Mouse (Mus musculus) intestine, embryonic 16.5 days (tissue): Measurements from ENCODE around the gene Dnlz. TPM values are rescaled to one million over a fixed set of nuclear protein-coding genes. Genes with fewer than 3 reads are reported as not detected.

ENCODE experiments used
- ATAC-seq: fragments of 200-750 bp; cut with Nextera tagmentation; 2 replicates; pipeline ENCODE4 v1.8.0; 2017; ENCODE audit warnings: moderate TSS enrichment, moderate library complexity
- H3K27ac ChIP-seq: fragments of 300-500 bp; sonication (generic); 2 replicates; pipeline ENCODE4 v1.5.1; 2014; ENCODE audit warnings: mild to moderate bottlenecking, low read length
- H3K27me3 ChIP-seq: fragments of 300-500 bp; sonication (generic); replicated peaks from 2 replicates; pipeline ENCODE4 v1.6.1; 2014; ENCODE audit warnings: low read length, control low read depth, mixed read lengths; ENCODE audit not compliant: control insufficient read depth, insufficient read depth
- H3K36me3 ChIP-seq: fragments of 300-500 bp; sonication (generic); 2 replicates; pipeline ENCODE4 v1.6.1; 2014; ENCODE audit warnings: low read length, control low read depth; ENCODE audit not compliant: control insufficient read depth, insufficient read depth
- H3K4me1 ChIP-seq: fragments of 300-500 bp; sonication (generic); 2 replicates; pipeline ENCODE4 v1.6.1; 2014; ENCODE audit warnings: low read length, control low read depth, mixed read lengths; ENCODE audit not compliant: control insufficient read depth, insufficient read depth
- H3K4me2 ChIP-seq: fragments of 300-500 bp; sonication (generic); 2 replicates; pipeline ENCODE4 v1.6.1; 2014; ENCODE audit warnings: low read depth, low read length, control low read depth
- H3K4me3 ChIP-seq: fragments of 300-500 bp; sonication (generic); 2 replicates; pipeline ENCODE4 v1.5.1; 2014; ENCODE audit warnings: mild to moderate bottlenecking, low read length
- H3K9ac ChIP-seq: fragments of 300-500 bp; sonication (generic); 2 replicates; pipeline ENCODE4 v1.6.1; 2014; ENCODE audit warnings: low read depth, low read length
- H3K9me3 ChIP-seq: fragments of 300-500 bp; sonication (generic); 2 replicates; pipeline ENCODE4 v1.6.1; 2016; ENCODE audit warnings: low read length, control low read depth; ENCODE audit not compliant: control insufficient read depth
- WGBS: fragments of 180-500 bp; shearing (Covaris S2); extraction: QIAGEN DNeasy Blood & Tissue Kit; methylation state at CpG from one replicate; pipeline ENCODE4 v1.1.7; 2014; 5-methylcytosine and 5-hydroxymethylcytosine counted together
- polyA plus RNA-seq: library from polyadenylated mRNA; unstranded; fragments of >200 nt; fragmentation: Nextera tagmentation; extraction: Ambion mirVana; gene quantifications from 2 replicates; pipeline ENCODE4 v1.2.1, GENCODE M21; 2015

Gene Dnlz
- polyA plus RNA-seq, 1 experiment from 2014 or later, result 24.1 TPM

DNA sequence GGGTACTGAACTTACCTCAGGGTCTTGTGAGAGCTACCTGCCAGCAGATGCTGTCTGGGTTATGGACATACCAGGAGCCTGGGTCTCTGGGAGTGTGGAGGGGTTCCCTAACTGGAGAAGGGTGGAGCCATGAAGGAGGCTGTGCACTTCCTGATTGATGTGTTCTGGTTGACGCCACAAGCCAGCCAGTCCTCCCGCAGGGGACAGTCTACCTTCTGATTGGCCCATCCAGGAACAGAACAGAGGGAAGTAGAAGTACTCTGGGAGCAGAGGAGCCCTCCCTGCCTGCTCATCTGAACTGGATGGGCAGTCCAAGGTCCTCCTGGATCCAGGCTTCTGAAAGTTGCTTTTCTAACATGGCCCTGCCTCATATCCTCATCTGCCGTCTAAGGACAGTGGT, 8.9 kb upstream of the Dnlz start, which contains the start of gene Card9:
Gene Card9, minus strand, starts transcription at position 147 of the 400 bp plus-strand sequence.
- Histone ChIP-seq H3K9ac (peak within 1 kb of the TSS; percentile 8; the same call in 1 of the 2 replicates), H3K27ac (no peak within 1 kb of the TSS), H3K4me3 (no peak within 1 kb of the TSS), H3K36me3 (peaks cover 15% of the 10 kb centered on the region; the same call in 1 of the 2 replicates), H3K9me3 (no peaks in the 10 kb centered on the region), H3K4me2 (no peak within 1 kb of the TSS), H3K27me3 (no peaks in the 10 kb centered on the region), H3K4me1 (peaks cover 2% of the 10 kb centered on the region; the same call in 1 of the 2 replicates)
- no peak for ATAC-seq
- 37% methylated on average over 3 of the region's 3 CpGs for WGBS

DNA sequence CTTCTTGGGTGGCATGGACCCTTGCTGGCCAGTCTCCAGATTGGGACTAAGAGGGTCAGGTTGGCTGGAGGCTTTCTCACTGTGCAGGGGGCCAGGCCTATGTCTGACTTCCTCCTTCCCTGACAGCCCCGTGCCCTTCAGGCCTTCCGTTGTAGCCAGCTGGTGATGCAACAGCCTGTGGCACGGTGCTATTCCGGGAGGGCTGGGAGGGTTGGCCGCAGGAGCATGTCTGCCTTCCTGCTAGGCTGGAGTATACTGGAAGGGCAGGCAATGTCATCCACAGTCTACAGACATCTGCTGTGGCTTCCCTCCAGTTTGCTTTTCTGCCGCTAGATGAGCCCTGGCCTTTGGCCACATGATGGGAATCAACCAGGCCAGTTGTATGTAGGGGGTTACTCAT, 8.1 kb upstream of the Dnlz start:
- Histone ChIP-seq H3K27ac (no peak overlapping the region), H3K9me3 (no peaks in the 10 kb centered on the region), H3K27me3 (no peaks in the 10 kb centered on the region), H3K9ac (no peak overlapping the region), H3K4me2 (no peak overlapping the region), H3K36me3 (peaks cover 11% of the 10 kb centered on the region; the same call in 1 of the 2 replicates), H3K4me1 (peaks cover 2% of the 10 kb centered on the region; the same call in 1 of the 2 replicates), H3K4me3 (no peak overlapping the region)
- WGBS, result 92% methylated on average over 6 of the region's 6 CpGs
- ATAC-seq, result no peak

DNA sequence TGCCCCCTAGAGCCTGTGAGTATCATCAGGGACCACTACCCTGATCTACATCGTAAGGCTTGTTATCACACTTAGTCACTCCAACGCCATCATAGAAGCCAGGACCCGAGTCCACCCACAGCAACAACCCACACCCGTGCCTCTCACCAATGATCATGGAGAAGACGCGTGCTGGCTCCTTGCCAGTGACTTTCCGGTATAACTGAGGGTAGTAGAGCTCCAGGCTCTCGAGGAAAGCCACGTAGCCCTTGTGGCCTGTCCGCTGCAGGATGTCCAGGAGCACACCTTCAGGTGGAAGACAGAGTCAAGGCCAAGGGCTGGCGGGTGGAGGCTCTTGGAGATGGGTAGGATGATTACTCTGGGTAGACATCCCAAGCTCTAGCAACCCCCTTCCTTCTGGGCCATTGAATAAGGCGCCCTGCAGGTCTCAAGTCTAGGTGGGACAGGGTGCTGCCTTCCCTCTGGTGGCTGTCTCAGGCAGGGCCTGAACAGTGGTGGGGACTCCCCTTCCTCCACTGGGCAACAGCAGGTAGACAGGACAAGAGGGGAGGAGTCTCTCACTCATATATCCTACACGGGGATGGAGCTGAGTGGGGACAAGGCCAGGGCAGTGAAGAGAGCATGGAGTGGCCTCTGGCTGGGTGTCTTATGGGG, 6.9 kb upstream of the Dnlz start:
- Histone ChIP-seq H3K4me3 (no peak overlapping the region), H3K9ac (no peak overlapping the region), H3K4me1 (no peaks in the 10 kb centered on the region), H3K27ac (no peak overlapping the region), H3K36me3 (0 out of 2 replicates have a peak, but pooled peaks cover 5% of the 10 kb centered on the region), H3K4me2 (no peak overlapping the region), H3K27me3 (no peaks in the 10 kb centered on the region), H3K9me3 (no peaks in the 10 kb centered on the region)
- WGBS, result 89% methylated on average over 13 of the region's 13 CpGs
- ATAC-seq, result no peak

DNA sequence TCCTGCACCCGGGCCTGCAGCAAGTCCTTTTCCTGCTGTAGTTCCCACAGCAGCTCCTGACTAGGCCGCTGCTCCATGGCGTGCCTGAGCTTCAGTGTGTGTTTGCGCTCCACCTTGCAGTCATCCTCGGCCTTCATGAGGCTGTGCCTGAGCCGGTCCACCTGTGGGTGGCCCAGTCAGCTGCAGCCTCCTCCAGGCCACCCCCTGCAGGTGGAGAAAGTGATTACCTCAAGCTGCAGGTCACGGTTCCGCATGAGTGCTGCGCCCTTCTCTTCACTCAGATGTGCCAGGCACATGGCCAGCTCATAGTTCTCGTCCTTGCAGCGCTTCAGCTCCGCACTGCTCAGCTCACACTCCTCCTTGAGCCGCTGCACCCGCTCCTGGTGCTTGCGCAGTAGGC, 5.6 kb upstream of the Dnlz start:
- no peaks in the 10 kb centered on the region for H3K9me3 ChIP-seq
- H3K27me3 ChIP-seq, result no peaks in the 10 kb centered on the region
- no peak overlapping the region for H3K4me2 ChIP-seq
- ATAC-seq, result no peak
- H3K4me1 ChIP-seq, result peaks cover 5% of the 10 kb centered on the region
- H3K36me3 ChIP-seq, result no peaks in the 10 kb centered on the region
- no peak overlapping the region for H3K4me3 ChIP-seq
- H3K27ac ChIP-seq, result no peak overlapping the region
- 45% methylated on average over 15 of the region's 15 CpGs for WGBS
- H3K9ac ChIP-seq, result no peak overlapping the region

DNA sequence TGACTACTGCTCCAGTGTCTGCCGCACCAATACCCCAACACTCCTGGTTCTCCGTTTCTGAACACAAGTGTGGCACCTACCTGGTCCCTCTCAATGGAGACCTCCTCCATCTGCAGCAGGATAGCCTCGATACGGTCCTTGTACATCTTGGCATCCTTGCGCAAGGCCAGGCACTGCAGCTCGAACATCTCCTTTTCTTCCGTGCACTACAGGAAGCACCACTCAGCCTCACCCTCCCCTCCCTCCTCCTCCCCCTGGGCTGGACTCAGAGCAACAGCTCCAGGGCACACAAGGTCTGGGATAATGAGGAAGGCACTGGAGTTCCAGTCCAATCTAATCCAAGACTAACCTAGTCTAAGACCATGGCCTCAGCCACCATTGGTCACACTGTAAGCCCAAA, 4.8 kb upstream of the Dnlz start:
- Histone ChIP-seq H3K4me3 (no peak overlapping the region), H3K36me3 (no peaks in the 10 kb centered on the region), H3K9ac (no peak overlapping the region), H3K27me3 (no peaks in the 10 kb centered on the region), H3K4me1 (peaks cover 6% of the 10 kb centered on the region), H3K27ac (no peak overlapping the region), H3K4me2 (no peak overlapping the region), H3K9me3 (no peaks in the 10 kb centered on the region)
- ATAC-seq, result no peak
- WGBS, result 74% methylated on average over 7 of the region's 7 CpGs

DNA sequence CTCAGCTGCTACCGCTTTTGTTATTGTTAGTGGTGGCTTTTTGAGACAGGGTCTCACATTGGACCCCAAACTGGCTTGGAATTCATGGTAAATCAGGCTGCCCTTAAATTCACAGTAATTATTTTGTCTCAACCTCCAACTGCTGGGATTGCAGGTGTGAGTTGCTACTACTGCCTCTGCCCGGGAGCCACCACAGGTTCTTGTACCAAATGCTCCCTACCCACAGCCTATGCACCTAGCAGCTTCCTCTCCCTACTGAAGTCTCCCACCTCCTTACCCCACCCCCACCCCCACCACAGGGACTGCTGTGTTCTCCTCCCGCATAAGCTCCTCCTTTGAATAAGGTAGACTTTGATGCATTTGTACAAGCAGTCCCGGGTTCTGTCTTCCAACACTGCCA, 4.3 kb upstream of the Dnlz start:
- H3K4me2 ChIP-seq, result no peak overlapping the region
- WGBS, result 83% methylated on average over 4 of the region's 4 CpGs
- no peak for ATAC-seq

DNA sequence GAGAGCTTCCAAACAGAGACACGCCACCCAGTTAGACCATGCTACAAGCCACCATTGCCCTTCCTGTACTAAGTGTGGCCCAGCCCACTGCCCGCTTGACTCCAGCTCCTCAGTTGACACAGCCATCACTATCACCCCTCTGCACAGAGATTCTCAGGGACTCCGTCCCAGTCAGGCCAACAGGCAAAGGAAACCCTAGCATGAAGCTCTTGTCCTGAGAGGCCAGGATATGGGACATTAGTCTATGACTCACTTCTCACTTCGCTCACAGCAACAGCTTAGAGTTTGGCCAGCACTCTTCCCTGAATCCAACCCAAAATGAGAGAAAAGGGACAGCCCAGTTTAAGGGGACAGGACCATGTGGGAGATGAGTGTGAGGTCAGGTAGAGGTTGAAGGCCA, 2.5 kb upstream of the Dnlz start:
- 93% methylated on average over 4 of the region's 4 CpGs for WGBS
- Histone ChIP-seq H3K27ac (no peak overlapping the region), H3K9me3 (no peaks in the 10 kb centered on the region), H3K27me3 (no peaks in the 10 kb centered on the region), H3K4me2 (no peak overlapping the region), H3K4me3 (no peak overlapping the region), H3K4me1 (peaks cover 11% of the 10 kb centered on the region), H3K36me3 (no peaks in the 10 kb centered on the region), H3K9ac (no peak overlapping the region)
- no peak for ATAC-seq

More for the DNA sequence above, 4.3 kb upstream of the Dnlz start:
- Histone ChIP-seq H3K27me3 (no peaks in the 10 kb centered on the region), H3K4me3 (no peak overlapping the region), H3K4me1 (peaks cover 7% of the 10 kb centered on the region), H3K36me3 (no peaks in the 10 kb centered on the region), H3K9me3 (no peaks in the 10 kb centered on the region), H3K27ac (no peak overlapping the region), H3K9ac (no peak overlapping the region)

DNA sequence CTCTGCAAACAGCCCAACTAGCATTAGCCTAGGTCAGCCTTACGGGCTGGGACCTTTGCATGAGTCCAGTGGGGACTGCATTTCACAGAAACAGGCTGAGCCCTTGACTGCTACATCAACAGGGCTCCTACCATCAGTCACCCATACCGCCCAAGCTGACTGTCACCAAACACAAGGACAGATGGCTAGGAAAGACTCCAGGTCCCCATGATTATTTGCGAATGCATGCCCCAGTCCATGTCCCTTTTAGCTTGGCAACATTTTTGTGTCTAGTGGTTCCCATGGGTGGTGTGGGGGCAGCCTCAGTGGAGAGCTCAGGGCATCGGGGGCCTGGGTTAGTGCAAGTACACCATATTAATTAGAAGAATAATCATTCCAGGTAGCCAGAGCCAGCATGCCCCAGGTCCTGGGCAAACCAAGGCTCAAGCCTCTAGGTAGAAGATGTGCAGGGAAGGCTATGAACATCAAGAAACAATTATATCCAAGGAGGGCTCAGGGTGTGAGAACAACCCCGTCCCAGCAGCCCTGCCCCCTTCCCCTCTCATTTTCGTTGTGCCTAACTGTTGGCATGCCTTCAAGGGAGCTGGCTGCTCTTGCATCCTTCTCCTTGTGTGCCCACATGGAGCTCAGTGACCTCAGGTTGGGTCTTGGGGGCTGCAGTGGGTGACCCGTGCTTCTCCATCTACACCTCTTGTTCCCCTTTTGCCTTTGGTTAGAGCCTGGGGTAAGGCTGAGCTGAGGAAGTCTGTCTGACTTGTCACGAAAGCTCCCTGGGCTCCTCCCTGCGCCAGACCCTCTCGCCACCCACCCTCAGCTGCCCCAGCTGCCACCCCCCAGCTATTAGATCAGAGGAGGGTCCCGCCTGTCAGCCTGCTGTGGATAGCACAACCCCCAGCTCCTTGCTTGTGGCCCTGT, 1.4 kb upstream of the Dnlz start:
- H3K9me3 ChIP-seq, result no peaks in the 10 kb centered on the region
- peak overlapping the region; percentile 97 for H3K9ac ChIP-seq
- peak overlapping the region; percentile 83 for H3K4me3 ChIP-seq
- H3K36me3 ChIP-seq, result no peaks in the 10 kb centered on the region
- no peaks in the 10 kb centered on the region for H3K27me3 ChIP-seq
- H3K27ac ChIP-seq, result no peak overlapping the region
- 89% methylated on average over 11 of the region's 11 CpGs for WGBS
- H3K4me1 ChIP-seq, result peaks cover 15% of the 10 kb centered on the region
- H3K4me2 ChIP-seq, result peak overlapping the region; percentile 98
- ATAC-seq, result no peak

DNA sequence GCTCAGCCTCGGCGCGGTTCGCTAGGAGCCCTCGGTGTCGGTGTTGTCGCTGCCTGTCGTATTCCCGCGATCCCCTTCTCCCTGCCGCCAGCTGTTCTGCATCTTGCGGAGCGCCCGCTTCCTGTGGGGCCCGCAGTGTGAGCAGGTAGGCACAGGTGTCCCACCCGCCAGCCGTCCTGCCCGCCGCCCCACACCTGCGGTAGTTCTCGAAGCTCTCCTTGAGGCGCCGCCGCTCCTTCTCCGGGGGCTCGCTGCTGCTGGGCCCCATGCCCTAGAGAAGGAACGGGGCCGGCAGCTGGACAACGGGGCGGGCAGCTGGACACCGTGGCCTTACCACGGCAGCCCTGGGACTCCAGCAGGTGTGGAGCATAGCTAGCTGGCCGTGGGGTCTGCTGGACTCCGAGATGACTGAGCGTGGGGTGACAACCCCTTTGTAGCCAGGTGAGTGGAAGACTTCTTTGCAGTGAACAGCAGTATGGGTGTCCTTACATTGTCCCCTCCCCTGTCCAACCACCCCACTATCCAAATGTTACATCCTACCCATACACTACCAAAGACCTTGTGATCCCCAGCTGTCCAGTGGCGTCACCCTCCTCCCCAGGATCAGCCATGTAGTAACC, 491 bp upstream of the Dnlz start:
- H3K9ac ChIP-seq, result peak overlapping the region; percentile 97
- H3K27ac ChIP-seq, result peak overlapping the region; percentile 43; the same call in 1 of the 2 replicates
- peak; percentile 50 for ATAC-seq
- 3% methylated on average over 36 of the region's 36 CpGs for WGBS
- H3K4me3 ChIP-seq, result peak overlapping the region; percentile 83
- H3K27me3 ChIP-seq, result no peaks in the 10 kb centered on the region
- H3K4me1 ChIP-seq, result peaks cover 15% of the 10 kb centered on the region
- no peaks in the 10 kb centered on the region for H3K9me3 ChIP-seq
- no peaks in the 10 kb centered on the region for H3K36me3 ChIP-seq
- H3K4me2 ChIP-seq, result peak overlapping the region; percentile 98
